Mouse (Mus musculus) hindbrain, embryonic 15.5 days (tissue): ENCODE data around the gene Phospho1. TPM values are rescaled to one million over a fixed set of nuclear protein-coding genes. Genes with fewer than 3 reads are reported as not detected.

Experiments used
- ATAC-seq: fragments of 200-750 bp; cut with Nextera tagmentation; 2 replicates; pipeline ENCODE4 v1.8.0; 2017; ENCODE audit warnings: low read depth, moderate number of reproducible peaks, moderate TSS enrichment; ENCODE audit not compliant: low FRiP score
- H3K27ac ChIP-seq: fragments of 300-500 bp; sonication (generic); replicated peaks from 2 replicates; pipeline ENCODE4 v1.5.1; 2015; ENCODE audit warnings: mild to moderate bottlenecking, inconsistent platforms
- H3K27me3 ChIP-seq: fragments of 300-500 bp; sonication (generic); 2 replicates; pipeline ENCODE4 v1.6.1; 2015; ENCODE audit warnings: control low read depth, inconsistent platforms
- H3K36me3 ChIP-seq: fragments of 300-500 bp; sonication (generic); 2 replicates; pipeline ENCODE4 v1.6.1; 2015; ENCODE audit warnings: control low read depth, inconsistent platforms
- H3K4me1 ChIP-seq: fragments of 300-500 bp; sonication (generic); replicated peaks from 2 replicates; pipeline ENCODE4 v1.6.1; 2015; ENCODE audit warnings: control low read depth, inconsistent platforms
- H3K4me2 ChIP-seq: fragments of 300-500 bp; sonication (generic); 2 replicates; pipeline ENCODE4 v1.6.1; 2015; ENCODE audit warnings: moderate library complexity, mild to moderate bottlenecking, inconsistent platforms
- H3K4me3 ChIP-seq: fragments of 300-500 bp; sonication (generic); 2 replicates; pipeline ENCODE4 v1.5.1; 2015; ENCODE audit warnings: mild to moderate bottlenecking, inconsistent platforms
- H3K9ac ChIP-seq: fragments of 300-500 bp; sonication (generic); 2 replicates; pipeline ENCODE4 v1.6.1; 2015; ENCODE audit warnings: inconsistent platforms
- H3K9me3 ChIP-seq: fragments of 300-500 bp; sonication (generic); 2 replicates; pipeline ENCODE4 v1.6.1; 2016; ENCODE audit warnings: control low read depth, inconsistent platforms
- WGBS: fragments of 180-500 bp; shearing (Covaris S2); methylation state at CpG from one replicate; pipeline ENCODE4 v1.1.7; 2015; 5-methylcytosine and 5-hydroxymethylcytosine counted together
- polyA plus RNA-seq: library from polyadenylated mRNA; unstranded; fragments of >200 nt; fragmentation: Nextera tagmentation; extraction: Ambion mirVana; gene quantifications from 2 replicates; pipeline ENCODE4 v1.2.1, GENCODE M21; 2015

Gene Phospho1
- polyA plus RNA-seq: 0.44 and 0.81 TPM in 2 replicates

GRCm38 (mm10) chr11:95824071-95824876 is at the start of gene Phospho1:
Gene Phospho1 (plus strand): TSS chr11:95824499.
- Histone ChIP-seq H3K9ac (peak within 1 kb of the TSS; percentile 68), H3K9me3 (no peaks in the 10 kb centered on the region), H3K27me3 (peaks cover 51% of the 10 kb centered on the region), H3K36me3 (no peaks in the 10 kb centered on the region), H3K4me3 (peak within 1 kb of the TSS; percentile 66), H3K4me1 (peaks cover 13% of the 10 kb centered on the region), H3K27ac (no peak within 1 kb of the TSS), H3K4me2 (peak within 1 kb of the TSS; percentile 99)
- under 1% methylated on average over 61 of the region's 78 CpGs for WGBS
- peak; percentile 96 for ATAC-seq

- Histone ChIP-seq H3K4me3 (no peak overlapping the region), H3K4me1 (no peaks in the 10 kb centered on the region), H3K27ac (no peak overlapping the region), H3K4me2 (no peak overlapping the region), H3K27me3 (no peaks in the 10 kb centered on the region), H3K9me3 (no peaks in the 10 kb centered on the region), H3K36me3 (no peaks in the 10 kb centered on the region), H3K9ac (no peak overlapping the region)
- 88% methylated on average over 17 of the region's 17 CpGs for WGBS
- ATAC-seq: no peak
These were observed 46.7 kb upstream of the Phospho1 start for GRCm38 (mm10) chr11:95777323-95778297.

- Histone ChIP-seq H3K36me3 (no peaks in the 10 kb centered on the region), H3K4me2 (no peak overlapping the region), H3K27ac (no peak overlapping the region), H3K4me3 (no peak overlapping the region), H3K4me1 (no peaks in the 10 kb centered on the region), H3K27me3 (no peaks in the 10 kb centered on the region), H3K9ac (no peak overlapping the region), H3K9me3 (no peaks in the 10 kb centered on the region)
- 84% methylated on average over 4 of the region's 4 CpGs for WGBS
- no peak for ATAC-seq
These were observed 45.5 kb upstream of the Phospho1 start for GRCm38 (mm10) chr11:95778831-95779251.

- 85% methylated on average over 4 of the region's 4 CpGs for WGBS
- Histone ChIP-seq H3K9ac (no peak overlapping the region), H3K27ac (no peak overlapping the region), H3K27me3 (no peaks in the 10 kb centered on the region), H3K9me3 (no peaks in the 10 kb centered on the region), H3K36me3 (no peaks in the 10 kb centered on the region), H3K4me3 (no peak overlapping the region), H3K4me2 (no peak overlapping the region), H3K4me1 (no peaks in the 10 kb centered on the region)
- no peak for ATAC-seq
These were observed 44.9 kb upstream of the Phospho1 start for GRCm38 (mm10) chr11:95779366-95779765.

GRCm38 (mm10) chr11:95780480-95780879 is 43.8 kb upstream of the Phospho1 start:
- Histone ChIP-seq H3K4me2 (no peak overlapping the region), H3K9me3 (no peaks in the 10 kb centered on the region), H3K36me3 (no peaks in the 10 kb centered on the region), H3K4me3 (no peak overlapping the region), H3K4me1 (no peaks in the 10 kb centered on the region), H3K27ac (no peak overlapping the region), H3K27me3 (no peaks in the 10 kb centered on the region), H3K9ac (no peak overlapping the region)
- no peak for ATAC-seq
- 95% methylated on average over 8 of the region's 8 CpGs for WGBS

- H3K27ac ChIP-seq: no peak overlapping the region
- no peaks in the 10 kb centered on the region for H3K9me3 ChIP-seq
- ATAC-seq: no peak
- H3K9ac ChIP-seq: no peak overlapping the region
- no peaks in the 10 kb centered on the region for H3K36me3 ChIP-seq
- no peaks in the 10 kb centered on the region for H3K4me1 ChIP-seq
- H3K4me2 ChIP-seq: no peak overlapping the region
- WGBS: 83% methylated on average over 11 of the region's 11 CpGs
- H3K27me3 ChIP-seq: no peaks in the 10 kb centered on the region
- no peak overlapping the region for H3K4me3 ChIP-seq
These were observed 42.7 kb upstream of the Phospho1 start for GRCm38 (mm10) chr11:95781557-95781956.

- Histone ChIP-seq H3K4me1 (no peaks in the 10 kb centered on the region), H3K36me3 (no peaks in the 10 kb centered on the region), H3K9ac (no peak overlapping the region), H3K27me3 (no peaks in the 10 kb centered on the region), H3K4me3 (no peak overlapping the region), H3K27ac (no peak overlapping the region), H3K4me2 (no peak overlapping the region), H3K9me3 (no peaks in the 10 kb centered on the region)
- ATAC-seq: no peak
- WGBS: 82% methylated on average over 4 of the region's 4 CpGs
These were observed 40.8 kb upstream of the Phospho1 start for GRCm38 (mm10) chr11:95783457-95783856.

- Histone ChIP-seq H3K4me1 (no peaks in the 10 kb centered on the region), H3K4me3 (no peak overlapping the region), H3K36me3 (no peaks in the 10 kb centered on the region), H3K9me3 (no peaks in the 10 kb centered on the region), H3K4me2 (no peak overlapping the region), H3K27me3 (no peaks in the 10 kb centered on the region), H3K9ac (no peak overlapping the region), H3K27ac (no peak overlapping the region)
- WGBS: 81% methylated on average over 9 of the region's 9 CpGs
- ATAC-seq: no peak
These were observed 40.3 kb upstream of the Phospho1 start for GRCm38 (mm10) chr11:95783958-95784357.

GRCm38 (mm10) chr11:95785675-95786074 is 38.6 kb upstream of the Phospho1 start:
- Histone ChIP-seq H3K9ac (no peak overlapping the region), H3K27me3 (no peaks in the 10 kb centered on the region), H3K4me2 (no peak overlapping the region), H3K4me3 (no peak overlapping the region), H3K4me1 (no peaks in the 10 kb centered on the region), H3K36me3 (no peaks in the 10 kb centered on the region), H3K9me3 (no peaks in the 10 kb centered on the region), H3K27ac (no peak overlapping the region)
- no peak for ATAC-seq
- WGBS: 94% methylated on average over 4 of the region's 4 CpGs

GRCm38 (mm10) chr11:95786511-95786910 is 37.8 kb upstream of the Phospho1 start:
- WGBS: 90% methylated on average over 6 of the region's 6 CpGs
- Histone ChIP-seq H3K4me3 (no peak overlapping the region), H3K36me3 (no peaks in the 10 kb centered on the region), H3K4me2 (no peak overlapping the region), H3K27me3 (no peaks in the 10 kb centered on the region), H3K9me3 (no peaks in the 10 kb centered on the region), H3K27ac (no peak overlapping the region), H3K4me1 (no peaks in the 10 kb centered on the region), H3K9ac (no peak overlapping the region)
- no peak for ATAC-seq

- H3K27me3 ChIP-seq: no peaks in the 10 kb centered on the region
- no peak overlapping the region for H3K4me2 ChIP-seq
- ATAC-seq: no peak
- H3K4me1 ChIP-seq: no peaks in the 10 kb centered on the region
- 89% methylated on average over 8 of the region's 8 CpGs for WGBS
- no peaks in the 10 kb centered on the region for H3K9me3 ChIP-seq
- no peaks in the 10 kb centered on the region for H3K36me3 ChIP-seq
- H3K4me3 ChIP-seq: no peak overlapping the region
- no peak overlapping the region for H3K9ac ChIP-seq
- H3K27ac ChIP-seq: no peak overlapping the region
These were observed 34.8 kb upstream of the Phospho1 start for GRCm38 (mm10) chr11:95789451-95789891.

- no peak overlapping the region for H3K27ac ChIP-seq
- no peak overlapping the region for H3K4me2 ChIP-seq
- peaks cover 6% of the 10 kb centered on the region for H3K4me1 ChIP-seq
- no peaks in the 10 kb centered on the region for H3K9me3 ChIP-seq
- no peaks in the 10 kb centered on the region for H3K36me3 ChIP-seq
- H3K9ac ChIP-seq: no peak overlapping the region
- whole genome bisulfite sequencing: 86% methylated on average over 13 of the region's 13 CpGs
- H3K27me3 ChIP-seq: 0 out of 2 replicates have a peak, but pooled peaks cover under 1% of the 10 kb centered on the region
- no peak overlapping the region for H3K4me3 ChIP-seq
- ATAC-seq: no peak
These were observed 32.5 kb upstream of the Phospho1 start for GRCm38 (mm10) chr11:95791787-95792186.
